Mouse (Mus musculus) limb, embryonic 15.5 days (tissue): ENCODE results near the gene Slc27a3. TPM values are rescaled to one million over a fixed set of nuclear protein-coding genes. Genes with fewer than 3 reads are reported as not detected.
"Not testable (repeated sequence)": the region's sequence is repeated elsewhere in the genome, so short reads cannot be mapped to it uniquely, and the experiment has no call there.

ENCODE experiments used
- ATAC-seq: fragments of 200-750 bp; cut with Nextera tagmentation; 2 replicates; pipeline ENCODE4 v1.8.0; 2017; ENCODE audit warnings: low read depth, moderate TSS enrichment; ENCODE audit not compliant: insufficient number of reproducible peaks, low FRiP score, low TSS enrichment
- H3K27ac ChIP-seq: fragments of 300-500 bp; sonication (generic); 2 replicates; pipeline ENCODE4 v1.5.1; 2015; ENCODE audit warnings: moderate library complexity, mild to moderate bottlenecking, inconsistent platforms
- H3K27me3 ChIP-seq: fragments of 300-500 bp; sonication (generic); 2 replicates; pipeline ENCODE4 v1.6.1; 2015; ENCODE audit warnings: inconsistent platforms
- H3K36me3 ChIP-seq: fragments of 300-500 bp; sonication (generic); 2 replicates; pipeline ENCODE4 v1.6.1; 2015; ENCODE audit warnings: inconsistent platforms
- H3K4me1 ChIP-seq: fragments of 300-500 bp; sonication (generic); 2 replicates; pipeline ENCODE4 v1.6.1; 2015; ENCODE audit warnings: inconsistent platforms
- H3K4me2 ChIP-seq: fragments of 300-500 bp; sonication (generic); 2 replicates; pipeline ENCODE4 v1.6.1; 2015; ENCODE audit warnings: mild to moderate bottlenecking, inconsistent platforms
- H3K4me3 ChIP-seq: fragments of 300-500 bp; sonication (generic); 2 replicates; pipeline ENCODE4 v1.5.1; 2015; ENCODE audit warnings: mild to moderate bottlenecking, inconsistent platforms
- H3K9ac ChIP-seq: fragments of 300-500 bp; sonication (generic); 2 replicates; pipeline ENCODE4 v1.6.1; 2015; ENCODE audit warnings: inconsistent platforms
- H3K9me3 ChIP-seq: fragments of 300-500 bp; sonication (generic); 2 replicates; pipeline ENCODE4 v1.6.1; 2016; ENCODE audit warnings: inconsistent platforms
- WGBS: fragments of 180-500 bp; shearing (Covaris S2); methylation state at CpG from one replicate; pipeline ENCODE4 v1.1.7; 2015; 5-methylcytosine and 5-hydroxymethylcytosine counted together
- polyA plus RNA-seq: library from polyadenylated mRNA; unstranded; fragments of >200 nt; fragmentation: Nextera tagmentation; extraction: Ambion mirVana; gene quantifications from 2 replicates; pipeline ENCODE4 v1.2.1, GENCODE M21; 2015

Slc27a3 gene
- polyA plus RNA-seq, 1 experiment from 2014 or later: 36.2 TPM

DNA sequence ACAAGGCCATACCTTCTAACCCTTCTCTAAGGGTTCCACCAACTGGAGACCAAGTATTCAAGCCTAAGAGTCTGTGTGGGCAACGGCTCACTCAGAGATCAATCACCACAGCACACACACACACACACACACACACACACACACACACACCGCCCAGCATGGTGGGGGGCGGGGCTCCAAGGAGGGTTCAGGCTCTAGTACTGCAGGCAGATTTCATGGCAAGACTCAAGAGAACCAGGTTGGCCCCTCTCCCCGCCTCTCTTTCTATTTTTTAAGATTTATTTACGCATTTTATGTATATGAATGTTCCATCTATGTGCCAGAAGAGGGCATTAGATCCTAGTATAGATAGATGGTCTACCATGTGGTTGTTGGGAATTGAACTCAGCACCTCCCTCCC lies 16.9 kb downstream of the Slc27a3 start:
- Histone ChIP-seq H3K9ac (no peak overlapping the region), H3K9me3 (no peaks in the 10 kb centered on the region), H3K4me2 (no peak overlapping the region), H3K27ac (no peak overlapping the region), H3K27me3 (no peaks in the 10 kb centered on the region), H3K4me1 (no peaks in the 10 kb centered on the region), H3K36me3 (no peaks in the 10 kb centered on the region), H3K4me3 (no peak overlapping the region)
- 50% methylated on average over 5 of the region's 5 CpGs for whole genome bisulfite sequencing
- no peak for ATAC-seq

DNA sequence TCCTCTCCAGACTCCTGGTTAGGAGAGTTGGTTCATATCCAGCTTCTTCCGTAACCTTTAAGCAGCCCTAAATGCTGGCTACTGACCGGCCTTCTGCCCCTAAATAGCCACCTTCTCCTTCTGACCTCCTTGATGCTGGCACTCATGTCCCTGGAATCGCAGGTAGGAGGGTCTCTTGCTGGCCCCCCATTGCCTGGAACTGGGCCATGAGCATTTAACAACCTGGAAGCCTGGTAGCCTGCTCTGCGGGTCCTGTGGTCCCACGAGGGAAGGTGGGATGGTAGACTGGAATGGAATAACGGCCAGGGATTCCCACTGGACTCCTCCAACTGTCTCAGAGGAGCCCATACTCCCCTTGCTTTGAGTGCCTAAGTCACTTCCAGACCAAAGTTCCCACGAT lies 17.9 kb downstream of the Slc27a3 start:
- Histone ChIP-seq H3K4me3 (no peak overlapping the region), H3K9ac (no peak overlapping the region), H3K27me3 (no peaks in the 10 kb centered on the region), H3K4me1 (no peaks in the 10 kb centered on the region), H3K9me3 (no peaks in the 10 kb centered on the region), H3K27ac (no peak overlapping the region), H3K36me3 (no peaks in the 10 kb centered on the region), H3K4me2 (no peak overlapping the region)
- 60% methylated on average over 7 of the region's 7 CpGs for WGBS
- no peak for ATAC-seq

DNA sequence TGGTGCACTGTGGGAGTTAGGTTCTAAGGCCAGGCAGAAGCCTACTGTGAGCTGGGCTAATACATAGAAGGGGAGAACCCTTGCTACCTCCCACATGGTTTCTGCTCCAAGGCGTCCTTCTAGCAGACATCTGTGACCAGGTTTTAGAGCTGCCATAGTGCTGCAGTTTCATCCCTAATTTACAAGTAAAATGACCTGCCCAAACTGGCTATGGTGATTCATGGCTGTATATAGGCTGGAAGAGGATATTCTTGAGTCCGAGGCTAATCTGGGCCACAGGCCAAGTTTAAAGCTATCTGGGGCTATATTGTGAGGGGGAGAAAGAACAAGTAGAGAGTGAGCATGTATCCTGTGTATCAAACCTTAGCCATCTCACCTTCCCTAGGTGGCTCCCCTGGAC lies 20.7 kb downstream of the Slc27a3 start:
- ATAC-seq: no peak
- Histone ChIP-seq H3K9ac (no peak overlapping the region), H3K27me3 (no peaks in the 10 kb centered on the region), H3K27ac (no peak overlapping the region), H3K36me3 (peaks cover 6% of the 10 kb centered on the region; the same call in 1 of the 2 replicates), H3K9me3 (no peaks in the 10 kb centered on the region), H3K4me3 (no peak overlapping the region), H3K4me2 (no peak overlapping the region), H3K4me1 (no peaks in the 10 kb centered on the region)
- WGBS: 32% methylated on average over 2 of the region's 2 CpGs

DNA sequence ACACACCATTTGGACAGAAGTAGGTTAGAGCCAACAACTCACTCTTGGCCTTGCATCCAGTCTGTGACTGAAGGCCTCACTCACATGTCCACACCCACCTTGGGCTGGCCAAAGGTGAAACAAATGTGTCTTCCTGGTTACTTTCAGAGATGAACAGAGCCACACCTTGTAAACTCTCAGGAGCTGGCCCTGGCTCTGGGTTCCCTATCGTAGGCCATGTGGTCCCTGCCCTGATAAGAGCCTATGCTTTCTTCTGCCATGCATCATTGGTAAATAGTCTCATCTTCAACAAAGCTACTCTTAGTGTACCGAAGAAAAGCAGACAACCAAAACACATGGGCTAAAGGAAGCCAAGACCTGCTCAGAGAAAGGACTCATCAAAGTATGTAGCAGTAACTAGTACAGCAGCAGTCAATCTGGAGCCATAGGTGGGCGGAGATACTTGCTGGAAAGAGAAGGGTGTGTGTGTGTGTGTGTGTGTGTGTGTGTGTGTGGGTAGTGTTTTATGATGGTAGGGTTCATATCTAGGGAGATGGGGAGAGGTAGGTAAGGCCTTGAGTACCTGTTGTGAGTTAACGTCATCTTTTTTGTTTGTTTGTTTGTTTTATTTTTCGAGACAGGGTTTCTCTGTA lies 22.6 kb downstream of the Slc27a3 start:
- ATAC-seq: no peak
- WGBS: 89% methylated on average over 5 of the region's 5 CpGs

DNA sequence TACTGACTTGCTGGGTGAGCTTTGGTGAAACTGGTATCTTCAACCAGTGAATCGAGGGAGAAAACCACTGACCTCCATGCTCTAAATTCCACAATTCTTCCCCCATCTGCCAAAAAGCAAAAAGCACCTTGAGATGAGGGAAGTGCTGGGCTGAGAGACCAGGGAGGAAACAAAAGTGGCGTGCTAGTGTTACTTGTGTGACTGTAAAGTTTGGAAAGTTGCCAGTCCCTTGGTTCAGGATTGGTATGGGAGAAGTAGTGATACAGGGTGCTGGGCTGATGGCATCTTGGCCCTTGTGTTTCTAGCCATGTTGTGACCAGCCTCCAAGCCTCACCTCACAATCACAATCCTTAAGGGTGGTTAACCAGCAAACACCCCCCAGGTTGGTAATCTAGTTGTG lies 27.4 kb downstream of the Slc27a3 start:
- Histone ChIP-seq H3K4me2 (no peak overlapping the region), H3K27ac (no peak overlapping the region), H3K9me3 (no peaks in the 10 kb centered on the region), H3K36me3 (peaks cover 43% of the 10 kb centered on the region), H3K4me1 (no peaks in the 10 kb centered on the region), H3K27me3 (no peaks in the 10 kb centered on the region), H3K9ac (no peak overlapping the region), H3K4me3 (no peak overlapping the region)
- 83% methylated on average over 2 of the region's 2 CpGs for WGBS
- no peak for ATAC-seq

More for the DNA sequence above, 22.6 kb downstream of the Slc27a3 start:
- no peaks in the 10 kb centered on the region for H3K4me1 ChIP-seq
- no peak overlapping the region for H3K9ac ChIP-seq
- no peak overlapping the region for H3K4me2 ChIP-seq
- H3K4me3 ChIP-seq: no peak overlapping the region
- peaks cover 13% of the 10 kb centered on the region for H3K36me3 ChIP-seq
- H3K27ac ChIP-seq: no peak overlapping the region
- no peaks in the 10 kb centered on the region for H3K9me3 ChIP-seq
- no peaks in the 10 kb centered on the region for H3K27me3 ChIP-seq

DNA sequence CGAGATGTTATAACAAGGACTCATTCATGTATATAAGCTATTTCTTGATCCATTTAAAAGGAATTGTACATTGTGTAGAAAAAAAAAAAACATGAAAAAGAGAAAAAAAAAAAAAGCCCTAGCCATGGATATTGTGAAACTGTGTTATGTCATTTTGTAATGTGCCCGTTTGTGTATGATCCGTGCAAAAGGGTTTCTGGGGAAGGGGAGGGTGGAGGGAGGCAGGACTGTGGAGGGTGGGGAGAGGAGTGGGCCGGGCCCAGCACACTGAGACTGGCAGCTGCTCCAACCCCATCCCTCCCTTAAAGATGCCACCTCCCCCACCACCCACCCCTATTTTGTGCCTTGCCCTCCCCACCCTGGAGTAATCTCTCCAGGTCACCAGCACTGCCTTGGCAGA lies 28.3 kb downstream of the Slc27a3 start:
- no peak for ATAC-seq
- no peaks in the 10 kb centered on the region for H3K9me3 ChIP-seq
- peaks cover 52% of the 10 kb centered on the region for H3K36me3 ChIP-seq
- no peaks in the 10 kb centered on the region for H3K27me3 ChIP-seq
- WGBS: 88% methylated on average over 4 of the region's 4 CpGs
- no peak overlapping the region for H3K9ac ChIP-seq
- no peak overlapping the region for H3K27ac ChIP-seq
- H3K4me3 ChIP-seq: no peak overlapping the region
- H3K4me1 ChIP-seq: no peaks in the 10 kb centered on the region
- no peak overlapping the region for H3K4me2 ChIP-seq

DNA sequence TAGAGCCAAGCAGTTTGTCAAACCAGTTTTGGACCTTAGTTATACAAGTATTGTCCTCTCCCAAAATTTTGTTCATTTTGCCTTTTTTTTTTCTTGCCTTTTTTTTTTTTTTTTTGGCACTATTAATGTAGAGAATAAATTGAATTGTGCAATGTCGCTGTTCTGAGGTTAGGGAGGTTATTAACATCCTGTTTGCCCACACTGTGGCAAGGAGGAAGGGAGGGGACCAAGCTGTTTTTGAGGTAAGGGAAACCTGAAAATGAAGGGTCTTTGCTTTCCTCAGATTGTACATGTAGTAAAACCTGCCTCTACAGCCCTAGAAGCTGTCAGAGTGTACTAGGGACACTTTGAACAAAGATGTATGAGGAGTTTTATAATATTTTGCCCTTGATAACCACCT lies 30.5 kb downstream of the Slc27a3 start:
- Histone ChIP-seq H3K4me2 (no peak overlapping the region), H3K36me3 (peaks cover 65% of the 10 kb centered on the region), H3K4me3 (no peak overlapping the region), H3K9ac (no peak overlapping the region), H3K27ac (no peak overlapping the region), H3K4me1 (no peaks in the 10 kb centered on the region), H3K9me3 (no peaks in the 10 kb centered on the region), H3K27me3 (no peaks in the 10 kb centered on the region)
- WGBS: 100% methylated on average over 1 of the region's 1 CpGs
- no peak for ATAC-seq

DNA sequence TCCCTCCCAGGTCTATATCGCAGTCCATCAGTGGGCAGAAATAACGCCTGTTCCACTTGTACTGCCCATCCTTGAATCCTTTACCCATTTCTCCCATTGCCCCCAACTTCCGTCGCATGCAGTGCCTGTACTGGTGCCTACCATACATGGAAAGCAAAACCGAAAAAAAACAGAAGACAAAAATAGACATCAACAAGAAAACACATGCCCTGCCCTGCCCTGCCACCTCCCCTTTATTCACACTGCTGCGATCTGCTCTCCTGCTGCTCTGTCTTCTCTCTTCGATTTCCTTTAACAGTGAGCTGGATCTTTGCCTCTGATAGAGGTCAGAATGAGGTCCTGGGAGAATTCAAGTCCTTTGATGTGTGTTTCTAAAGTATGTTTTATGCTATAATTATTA lies 31.8 kb downstream of the Slc27a3 start:
- ATAC-seq: no peak
- whole genome bisulfite sequencing: 88% methylated on average over 7 of the region's 7 CpGs
- H3K9me3 ChIP-seq: no peaks in the 10 kb centered on the region

DNA sequence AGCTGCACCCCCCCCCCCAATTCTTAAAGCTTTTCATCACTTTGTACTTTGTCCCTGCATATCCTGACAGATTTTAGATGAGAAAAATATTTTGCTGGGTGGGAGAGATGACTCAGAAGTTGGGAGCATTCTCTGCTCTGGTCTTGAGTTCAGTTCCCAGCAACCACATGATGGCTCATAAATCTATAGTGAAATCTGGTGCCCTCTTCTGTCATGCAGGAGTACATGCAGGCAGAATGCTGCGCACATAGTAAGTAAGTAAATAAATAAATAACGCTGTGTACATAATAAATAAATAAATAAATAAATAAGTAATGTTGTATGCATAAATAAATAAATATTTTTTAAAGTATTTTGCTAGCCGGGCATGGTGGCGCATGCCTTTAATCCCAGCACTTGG lies 41.9 kb downstream of the Slc27a3 start:
- Histone ChIP-seq H3K36me3 (peaks cover 50% of the 10 kb centered on the region), H3K4me2 (no peak overlapping the region), H3K27ac (no peak overlapping the region), H3K4me1 (no peaks in the 10 kb centered on the region), H3K27me3 (no peaks in the 10 kb centered on the region), H3K9me3 (no peaks in the 10 kb centered on the region), H3K9ac (no peak overlapping the region), H3K4me3 (no peak overlapping the region)
- ATAC-seq: no peak
- WGBS: 96% methylated on average over 4 of the region's 4 CpGs

More for the DNA sequence above, 31.8 kb downstream of the Slc27a3 start:
- Histone ChIP-seq H3K27ac (no peak overlapping the region), H3K4me1 (no peaks in the 10 kb centered on the region), H3K9ac (no peak overlapping the region), H3K27me3 (no peaks in the 10 kb centered on the region), H3K4me2 (no peak overlapping the region), H3K36me3 (peaks cover 74% of the 10 kb centered on the region), H3K4me3 (no peak overlapping the region)

DNA sequence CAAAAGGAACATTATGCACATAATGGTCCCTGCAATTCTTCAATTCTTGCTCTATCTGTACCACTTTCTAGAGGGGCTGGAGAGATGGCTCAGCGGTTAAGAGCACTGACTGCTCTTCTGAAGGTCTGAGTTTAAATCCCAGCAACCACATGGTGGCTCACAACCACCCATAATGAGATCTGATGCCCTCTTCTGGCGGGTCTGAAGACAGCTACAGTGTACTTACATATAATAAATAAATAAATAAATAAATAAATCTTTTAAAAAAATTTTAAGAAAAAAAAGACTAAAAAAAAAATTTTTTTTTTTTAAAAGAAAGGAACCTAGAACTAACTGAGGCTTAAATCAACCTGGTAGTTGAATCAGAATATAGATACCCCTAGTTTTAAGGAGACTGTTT lies 46.9 kb downstream of the Slc27a3 start:
- H3K36me3 ChIP-seq: peaks cover 30% of the 10 kb centered on the region
- H3K27ac ChIP-seq, H3K9ac ChIP-seq, H3K4me3 ChIP-seq, H3K9me3 ChIP-seq, H3K4me1 ChIP-seq, ATAC-seq, H3K27me3 ChIP-seq, H3K4me2 ChIP-seq: not testable (repeated sequence)
- 64% methylated on average over 2 of the region's 2 CpGs for WGBS

DNA sequence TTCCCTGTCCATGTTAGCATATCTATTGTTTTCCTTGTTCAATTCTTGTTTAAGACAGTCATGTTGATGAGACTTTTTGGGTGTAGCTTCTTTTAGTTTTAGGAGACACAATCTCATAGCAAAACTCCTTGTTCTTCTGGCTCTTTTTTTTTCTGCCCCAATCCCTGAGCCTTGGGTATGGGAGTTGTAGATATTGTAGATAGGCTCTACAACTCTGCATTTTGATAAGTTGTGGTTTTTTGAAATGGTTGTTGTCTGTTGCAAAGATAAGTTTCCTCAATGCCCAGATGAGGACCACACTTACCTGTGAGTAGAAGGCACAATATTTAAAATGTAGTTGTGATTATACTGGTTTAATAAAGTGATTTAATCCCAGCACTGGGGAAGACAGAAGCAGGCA lies 49.6 kb downstream of the Slc27a3 start:
- Histone ChIP-seq H3K9me3 (no peaks in the 10 kb centered on the region), H3K27ac (no peak overlapping the region), H3K4me3 (no peak overlapping the region), H3K9ac (no peak overlapping the region), H3K4me2 (no peak overlapping the region), H3K36me3 (peaks cover 16% of the 10 kb centered on the region), H3K4me1 (0 out of 2 replicates have a peak, but pooled peaks cover 4% of the 10 kb centered on the region), H3K27me3 (no peaks in the 10 kb centered on the region)
- ATAC-seq: no peak

DNA sequence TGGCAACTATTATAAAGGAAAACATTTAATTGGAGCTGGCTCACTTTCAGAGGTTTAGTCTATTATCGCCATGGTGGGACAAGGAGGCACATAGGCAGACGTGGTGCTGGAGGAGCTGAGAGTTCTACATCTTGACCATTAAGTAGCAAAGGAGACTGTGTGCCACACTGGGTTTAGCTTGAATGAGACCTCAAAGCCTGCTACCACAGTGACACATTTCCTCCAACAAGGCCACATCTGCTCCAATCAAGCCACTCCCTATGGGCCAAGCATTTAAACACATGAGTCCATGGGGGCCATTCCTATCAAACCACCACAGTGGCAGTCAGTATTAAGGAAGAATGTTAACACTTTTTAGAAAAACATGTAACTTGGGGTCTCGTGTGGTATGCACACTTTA lies 51.5 kb downstream of the Slc27a3 start:
- ATAC-seq: no peak
- no peak overlapping the region for H3K4me2 ChIP-seq
- 0 out of 2 replicates have a peak, but pooled peaks cover 4% of the 10 kb centered on the region for H3K4me1 ChIP-seq
- no peaks in the 10 kb centered on the region for H3K9me3 ChIP-seq
- no peak overlapping the region for H3K27ac ChIP-seq
- no peak overlapping the region for H3K9ac ChIP-seq
- no peak overlapping the region for H3K4me3 ChIP-seq
- no peaks in the 10 kb centered on the region for H3K27me3 ChIP-seq
- WGBS: 68% methylated on average over 3 of the region's 3 CpGs
- peaks cover 14% of the 10 kb centered on the region for H3K36me3 ChIP-seq

DNA sequence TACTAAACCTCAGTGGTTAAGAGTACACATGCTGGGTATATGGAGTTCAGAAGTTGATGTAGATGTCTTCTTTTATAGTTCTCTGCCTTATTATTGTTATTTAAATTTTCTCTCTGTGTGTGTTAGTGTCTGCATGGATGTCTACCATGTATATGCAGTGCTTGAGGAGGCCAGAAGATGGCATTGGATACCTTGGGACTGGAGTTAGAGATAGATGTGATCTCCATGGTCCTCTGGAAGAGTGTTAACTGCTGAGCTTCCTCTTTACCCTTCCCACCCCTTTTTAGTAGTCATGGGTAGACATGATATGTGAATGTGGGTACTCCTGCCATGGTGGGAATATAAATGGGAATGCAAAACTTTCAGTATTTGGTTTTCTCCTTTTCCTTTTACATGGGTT lies 54.2 kb downstream of the Slc27a3 start:
- no peak overlapping the region for H3K27ac ChIP-seq
- ATAC-seq: no peak
- no peaks in the 10 kb centered on the region for H3K36me3 ChIP-seq
- H3K9me3 ChIP-seq: no peaks in the 10 kb centered on the region
- H3K4me3 ChIP-seq: no peak overlapping the region
- H3K4me2 ChIP-seq: no peak overlapping the region
- no peaks in the 10 kb centered on the region for H3K27me3 ChIP-seq
- no peak overlapping the region for H3K9ac ChIP-seq
- 0 out of 2 replicates have a peak, but pooled peaks cover 4% of the 10 kb centered on the region for H3K4me1 ChIP-seq
